Mouse (Mus musculus) hindbrain, embryonic 16.5 days (tissue): ENCODE data around the gene Vrk1. TPM values are rescaled to one million over a fixed set of nuclear protein-coding genes. Genes with fewer than 3 reads are reported as not detected.
A peak's percentile ranks its signal among the peaks of the same experiment; 100 is the strongest.

Experiments used
- ATAC-seq: fragments of 200-750 bp; cut with Nextera tagmentation; 2 replicates; pipeline ENCODE4 v1.8.0; 2017; ENCODE audit warnings: moderate TSS enrichment, moderate library complexity
- H3K27ac ChIP-seq: fragments of 300-500 bp; sonication (generic); 2 replicates; pipeline ENCODE4 v1.5.1; 2014; ENCODE audit warnings: low read depth, mild to moderate bottlenecking, control low read depth, low read length, moderate library complexity
- H3K27me3 ChIP-seq: fragments of 300-500 bp; sonication (generic); replicated peaks from 2 replicates; pipeline ENCODE4 v1.6.1; 2014; ENCODE audit warnings: low read length; ENCODE audit not compliant: control insufficient read depth, insufficient read depth
- H3K36me3 ChIP-seq: fragments of 300-500 bp; sonication (generic); 2 replicates; pipeline ENCODE4 v1.6.1; 2014; ENCODE audit warnings: mild to moderate bottlenecking, low read length, moderate library complexity, mixed read lengths; ENCODE audit not compliant: control insufficient read depth, insufficient read depth
- H3K4me1 ChIP-seq: fragments of 300-500 bp; sonication (generic); 2 replicates; pipeline ENCODE4 v1.6.1; 2014; ENCODE audit warnings: low read depth, low read length; ENCODE audit not compliant: control insufficient read depth, insufficient read depth
- H3K4me2 ChIP-seq: fragments of 300-500 bp; sonication (generic); 2 replicates; pipeline ENCODE4 v1.6.1; 2014; ENCODE audit warnings: mild to moderate bottlenecking, low read length, control low read depth, moderate library complexity
- H3K4me3 ChIP-seq: fragments of 300-500 bp; sonication (generic); 2 replicates; pipeline ENCODE4 v1.5.1; 2014; ENCODE audit warnings: mild to moderate bottlenecking, low read length, control low read depth, moderate library complexity
- H3K9ac ChIP-seq: fragments of 300-500 bp; sonication (generic); 2 replicates; pipeline ENCODE4 v1.6.1; 2014; ENCODE audit warnings: low read depth, mild to moderate bottlenecking, control low read depth, low read length, moderate library complexity
- H3K9me3 ChIP-seq: fragments of 300-500 bp; sonication (generic); 2 replicates; pipeline ENCODE4 v1.6.1; 2014; ENCODE audit warnings: mild to moderate bottlenecking, low read length, moderate library complexity; ENCODE audit not compliant: control insufficient read depth
- WGBS: fragments of 180-500 bp; shearing (Covaris S2); extraction: QIAGEN DNeasy Blood & Tissue Kit; methylation state at CpG from one replicate; pipeline ENCODE4 v1.1.7; 2014; 5-methylcytosine and 5-hydroxymethylcytosine counted together
- polyA plus RNA-seq: library from polyadenylated mRNA; unstranded; fragments of >200 nt; fragmentation: Nextera tagmentation; extraction: Ambion mirVana; gene quantifications from 2 replicates; pipeline ENCODE4 v1.2.1, GENCODE M21; 2015

Vrk1 gene
- polyA plus RNA-seq = 29.3 and 31.7 TPM in 2 replicates

- H3K9me3 ChIP-seq = no peaks in the 10 kb centered on the region
- peak within 1 kb of the TSS; percentile 69 for H3K4me2 ChIP-seq
- no peaks in the 10 kb centered on the region for H3K36me3 ChIP-seq
- H3K4me3 ChIP-seq = peak within 1 kb of the TSS; percentile 93
- peak within 1 kb of the TSS; percentile 74 for H3K9ac ChIP-seq
- under 1% methylated on average over 69 of the region's 72 CpGs for WGBS
- H3K27ac ChIP-seq = peak within 1 kb of the TSS; percentile 44; the same call in 1 of the 2 replicates
- peak; percentile 100 for ATAC-seq
- no peaks in the 10 kb centered on the region for H3K27me3 ChIP-seq
- H3K4me1 ChIP-seq = peaks cover 2% of the 10 kb centered on the region
Observed at GRCm38 (mm10) chr12:106010065-106010915, at the start of gene Vrk1. Vrk1 (plus strand) TSS chr12:106010228.

GRCm38 (mm10) chr12:105960592-105961330, 49.3 kb upstream of the Vrk1 start:
- 0 out of 2 replicates have a peak overlapping the region, but pooled peaks have one; percentile 5 for H3K4me3 ChIP-seq
- H3K27me3 ChIP-seq = no peaks in the 10 kb centered on the region
- H3K9me3 ChIP-seq = no peaks in the 10 kb centered on the region
- H3K9ac ChIP-seq = peak overlapping the region; percentile 45; the same call in 1 of the 2 replicates
- H3K36me3 ChIP-seq = no peaks in the 10 kb centered on the region
- peak overlapping the region; percentile 6 for H3K27ac ChIP-seq
- H3K4me1 ChIP-seq = peaks cover 25% of the 10 kb centered on the region
- 6% methylated on average over 19 of the region's 19 CpGs for WGBS
- peak overlapping the region; percentile 43 for H3K4me2 ChIP-seq
- ATAC-seq = no peak

- Histone ChIP-seq H3K4me2 (peak overlapping the region; percentile 97), H3K9ac (no peak overlapping the region), H3K9me3 (no peaks in the 10 kb centered on the region), H3K27ac (0 out of 2 replicates have a peak overlapping the region, but pooled peaks have one; percentile 40), H3K4me3 (peak overlapping the region; percentile 50; the same call in 1 of the 2 replicates), H3K27me3 (no peaks in the 10 kb centered on the region), H3K4me1 (peaks cover 17% of the 10 kb centered on the region), H3K36me3 (no peaks in the 10 kb centered on the region)
- no peak for ATAC-seq
- WGBS = 12% methylated on average over 12 of the region's 12 CpGs
Observed at GRCm38 (mm10) chr12:105961667-105962066, 48.4 kb upstream of the Vrk1 start.

GRCm38 (mm10) chr12:105962103-105963011, 47.7 kb upstream of the Vrk1 start:
- Histone ChIP-seq H3K27ac (no peak overlapping the region), H3K9ac (peak overlapping the region; percentile 62), H3K9me3 (no peaks in the 10 kb centered on the region), H3K4me2 (peak overlapping the region; percentile 97), H3K4me3 (peak overlapping the region; percentile 50), H3K36me3 (no peaks in the 10 kb centered on the region), H3K27me3 (no peaks in the 10 kb centered on the region), H3K4me1 (peaks cover 17% of the 10 kb centered on the region)
- ATAC-seq = peak; percentile 96
- WGBS = under 1% methylated on average over 37 of the region's 37 CpGs

- Histone ChIP-seq H3K4me3 (peak overlapping the region; percentile 50), H3K4me1 (peaks cover 17% of the 10 kb centered on the region), H3K36me3 (no peaks in the 10 kb centered on the region), H3K4me2 (peak overlapping the region; percentile 97), H3K9ac (peak overlapping the region; percentile 62), H3K27ac (no peak overlapping the region), H3K27me3 (no peaks in the 10 kb centered on the region), H3K9me3 (no peaks in the 10 kb centered on the region)
- WGBS = 3% methylated on average over 30 of the region's 30 CpGs
- peak; percentile 75; the same call in 1 of the 2 replicates for ATAC-seq
Observed at GRCm38 (mm10) chr12:105963012-105963572, 46.9 kb upstream of the Vrk1 start.

- Histone ChIP-seq H3K9ac (no peak overlapping the region), H3K4me2 (no peak overlapping the region), H3K36me3 (no peaks in the 10 kb centered on the region), H3K9me3 (no peaks in the 10 kb centered on the region), H3K4me3 (no peak overlapping the region), H3K27ac (no peak overlapping the region), H3K27me3 (peaks cover 5% of the 10 kb centered on the region; the same call in 1 of the 2 replicates), H3K4me1 (peaks cover 6% of the 10 kb centered on the region)
- 48% methylated on average over 19 of the region's 19 CpGs for WGBS
- no peak for ATAC-seq
Observed at GRCm38 (mm10) chr12:105966887-105967637, 43.0 kb upstream of the Vrk1 start.

GRCm38 (mm10) chr12:105967806-105968205, 42.2 kb upstream of the Vrk1 start:
- H3K36me3 ChIP-seq = no peaks in the 10 kb centered on the region
- no peak for ATAC-seq
- no peaks in the 10 kb centered on the region for H3K9me3 ChIP-seq
- 10% methylated on average over 18 of the region's 18 CpGs for WGBS
- peak overlapping the region; percentile 18; the same call in 1 of the 2 replicates for H3K4me3 ChIP-seq
- peaks cover 5% of the 10 kb centered on the region; the same call in 1 of the 2 replicates for H3K27me3 ChIP-seq
- peak overlapping the region; percentile 45 for H3K4me2 ChIP-seq
- peaks cover 5% of the 10 kb centered on the region for H3K4me1 ChIP-seq
- no peak overlapping the region for H3K27ac ChIP-seq
- H3K9ac ChIP-seq = no peak overlapping the region

- H3K4me2 ChIP-seq = no peak overlapping the region
- no peak overlapping the region for H3K27ac ChIP-seq
- 56% methylated on average over 7 of the region's 7 CpGs for WGBS
- no peak overlapping the region for H3K4me3 ChIP-seq
- no peak overlapping the region for H3K9ac ChIP-seq
- H3K4me1 ChIP-seq = no peaks in the 10 kb centered on the region
- peaks cover 5% of the 10 kb centered on the region; the same call in 1 of the 2 replicates for H3K27me3 ChIP-seq
- no peaks in the 10 kb centered on the region for H3K36me3 ChIP-seq
- no peaks in the 10 kb centered on the region for H3K9me3 ChIP-seq
- no peak for ATAC-seq
Observed at GRCm38 (mm10) chr12:105971182-105971581, 38.8 kb upstream of the Vrk1 start.
